Mouse (Mus musculus) kidney, postnatal 14 days (tissue): ENCODE data around the gene Il17re.

Experiments used
- DNase-seq: peaks from one replicate; pipeline ENCODE4 v3.0.0; 2022; ENCODE audit warnings: mixed read lengths

The Il17re gene

DNA sequence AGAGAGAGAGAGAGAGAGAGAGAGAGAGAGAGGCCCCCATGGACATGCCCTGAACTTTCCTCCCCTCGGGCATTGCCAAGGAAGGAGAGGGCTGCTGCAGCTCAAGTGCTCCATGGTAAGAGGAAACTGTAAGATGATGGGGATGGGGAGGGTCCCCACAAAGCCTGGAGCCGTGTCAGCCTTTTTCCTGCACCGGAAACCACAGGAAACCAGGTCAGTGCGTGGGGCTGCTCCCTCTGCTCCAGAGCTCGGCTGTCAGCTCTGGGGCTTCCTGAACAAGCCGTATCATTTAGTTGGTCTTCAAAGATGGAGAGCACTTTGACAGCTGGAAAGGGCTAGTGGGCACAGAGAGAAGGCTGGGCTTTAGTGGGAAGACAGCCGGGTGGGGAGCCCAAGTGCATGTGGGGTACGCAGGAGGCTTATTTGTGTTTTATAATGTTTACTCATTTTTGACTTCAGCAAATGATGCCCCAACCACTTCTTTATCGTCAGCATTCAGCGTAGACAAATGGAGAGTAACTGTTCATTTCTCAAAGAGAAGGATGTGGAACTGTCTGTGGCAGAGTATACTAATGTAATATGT, at the start of gene Il17re:
TSS of gene Il17re (plus strand) at position 533 of the 583 bp plus-strand sequence.
- DNase-seq = no peak

DNA sequence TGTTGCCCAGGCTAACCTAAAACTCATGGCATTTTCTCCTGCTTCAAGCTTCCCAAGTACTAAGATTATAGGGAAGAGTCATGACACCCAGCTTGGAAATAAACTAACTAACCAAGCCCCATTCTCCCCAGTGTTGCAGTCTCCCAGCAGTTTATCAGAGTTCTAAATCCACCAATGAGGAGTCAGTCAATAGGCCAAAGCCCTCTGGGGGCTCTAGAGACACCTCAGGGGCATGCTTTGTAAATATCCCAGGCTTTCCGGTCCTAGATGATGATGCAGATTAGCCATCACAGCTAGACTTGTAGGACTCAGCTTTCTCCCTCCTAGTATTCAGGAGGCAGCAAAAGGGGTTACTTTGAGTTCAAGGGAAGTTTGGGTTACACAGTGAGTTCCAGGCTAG, 48.3 kb upstream of the Il17re start:
- no peak for DNase-seq

DNA sequence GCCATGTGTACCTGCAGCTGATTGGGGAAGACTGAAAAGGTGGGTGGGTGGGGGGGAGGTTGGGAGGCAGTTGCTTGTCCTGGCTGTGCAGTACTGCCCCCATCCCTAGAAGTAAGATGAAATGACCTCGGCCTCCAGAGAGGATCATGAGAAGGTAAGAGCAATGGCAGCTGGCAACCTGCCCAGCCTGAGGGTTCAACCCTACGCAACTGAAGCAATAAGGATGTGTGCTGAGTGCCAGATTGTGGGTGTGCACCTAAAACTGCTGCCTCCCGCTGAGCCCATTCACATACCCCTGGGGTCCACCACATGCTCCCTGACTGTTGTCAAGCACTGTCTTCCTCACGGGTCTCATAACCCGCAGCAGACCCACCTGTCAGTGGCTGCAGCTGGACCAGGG, 41.9 kb upstream of the Il17re start:
- DNase-seq = no peak

DNA sequence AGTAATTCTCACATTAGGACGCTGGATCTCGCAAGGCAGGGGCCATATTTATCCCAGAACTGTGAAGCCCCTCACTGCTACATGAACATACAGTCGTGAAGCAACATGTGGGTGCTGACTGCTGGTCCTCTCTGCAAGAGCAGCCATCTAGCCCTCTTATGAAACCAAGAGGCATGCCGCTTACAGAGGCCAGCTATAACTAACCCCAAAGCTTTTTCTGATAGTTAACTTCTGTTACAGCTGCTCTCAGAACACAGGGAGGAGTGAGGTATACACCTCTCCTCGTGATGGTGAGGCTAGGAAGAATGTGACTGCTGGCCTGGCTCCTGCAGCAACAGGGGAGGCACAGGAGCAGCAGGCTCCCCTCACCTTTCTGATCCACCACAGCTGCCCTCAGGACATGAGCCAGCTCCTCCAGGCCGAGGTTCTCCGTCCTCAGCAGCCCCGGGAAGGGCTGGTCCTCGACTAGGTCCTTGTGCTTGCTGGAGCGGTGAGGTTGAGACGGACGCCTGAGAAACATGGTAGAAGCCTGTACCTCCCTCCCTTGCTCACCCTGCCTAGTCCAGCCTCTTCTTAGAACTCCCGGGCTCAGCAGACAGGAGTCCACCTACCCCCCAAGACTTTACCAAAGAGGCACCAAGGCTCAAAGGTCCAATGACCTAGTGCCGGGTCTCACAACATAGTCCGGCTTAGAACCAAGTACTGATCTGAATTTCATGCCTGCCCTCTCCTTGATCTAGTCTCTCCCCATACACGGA, 39.7 kb upstream of the Il17re start:
- no peak for DNase-seq

DNA sequence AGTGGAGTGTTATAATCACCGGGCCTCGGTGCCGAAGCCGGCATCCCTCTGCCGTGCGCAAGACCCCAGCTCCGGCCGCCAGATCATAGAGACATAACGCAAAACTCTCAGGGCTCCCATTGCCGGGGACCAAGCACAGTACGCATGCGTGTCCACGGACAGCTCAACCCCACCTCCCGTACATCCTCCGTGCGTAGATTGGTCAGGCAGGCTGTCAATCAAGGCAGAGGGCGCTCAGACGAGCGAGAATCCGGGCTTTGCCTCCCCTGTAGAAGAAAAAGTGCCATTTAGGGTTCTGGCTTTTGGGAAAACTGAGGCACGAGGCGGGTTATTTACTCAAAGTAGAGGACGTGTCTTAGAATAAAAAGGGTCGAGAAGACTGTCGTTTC, 39.1 kb upstream of the Il17re start, which contains the start of gene Rpusd3:
TSS of gene Rpusd3 (minus strand) at position 142 of the 389 bp plus-strand sequence.
- DNase-seq = peak; percentile 97

DNA sequence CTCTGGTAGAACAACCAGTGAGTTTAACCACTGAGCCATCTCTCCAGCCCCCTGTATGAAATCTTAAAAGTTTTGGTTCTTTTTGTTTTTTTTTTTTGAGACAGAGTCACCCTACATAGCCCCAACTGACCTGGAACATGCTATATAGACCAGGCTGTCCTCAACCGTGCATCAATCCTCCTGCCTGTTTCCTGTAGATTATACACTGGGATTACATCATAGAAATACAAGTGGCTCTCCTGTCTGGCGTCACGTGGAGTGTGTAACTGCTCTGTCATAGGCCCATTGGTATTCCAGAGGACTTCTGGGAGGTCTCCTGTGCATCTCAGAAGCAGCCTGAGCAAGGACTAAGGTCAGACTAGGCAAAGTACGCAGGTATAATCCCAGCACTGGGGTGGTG, 35.3 kb upstream of the Il17re start:
- DNase-seq = no peak

DNA sequence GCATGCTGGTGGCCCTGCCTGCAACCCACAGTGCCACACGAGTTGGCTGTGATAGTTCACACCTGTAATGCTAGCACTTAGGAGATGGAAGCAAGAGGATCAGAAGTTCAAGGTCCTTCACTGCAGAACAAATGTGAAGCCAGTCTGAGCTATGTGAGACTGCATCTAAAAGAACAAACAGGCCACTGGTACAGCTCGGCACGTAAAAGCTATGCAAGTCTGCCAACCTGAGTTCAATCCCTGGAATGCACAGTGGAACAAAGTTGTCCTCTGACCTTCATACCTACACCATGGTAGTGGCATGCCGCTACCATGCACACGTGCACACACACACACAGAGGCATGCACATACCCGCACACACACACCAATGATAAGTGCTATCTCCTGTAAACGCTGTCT, 34.1 kb upstream of the Il17re start:
- DNase-seq = peak; percentile 32

DNA sequence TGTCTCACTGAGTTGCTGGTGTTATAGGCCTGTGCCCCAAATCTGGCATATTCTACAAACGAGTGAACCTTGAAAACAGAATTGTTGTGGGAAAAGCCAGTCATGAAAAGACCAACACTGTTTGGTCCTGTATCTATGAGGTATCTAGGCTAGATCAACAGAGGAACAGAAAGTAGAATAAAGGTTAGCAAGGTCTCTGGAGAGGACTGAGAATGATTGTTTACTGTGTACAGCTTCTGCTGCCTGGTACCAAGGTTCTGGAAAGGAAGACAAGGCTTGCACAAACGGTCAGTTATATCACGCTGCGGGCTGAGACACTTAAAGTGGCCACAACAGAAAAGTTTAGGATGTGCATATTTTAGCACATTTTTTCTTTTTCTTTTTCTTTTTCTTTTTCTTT, 31.6 kb upstream of the Il17re start:
- DNase-seq = no peak

DNA sequence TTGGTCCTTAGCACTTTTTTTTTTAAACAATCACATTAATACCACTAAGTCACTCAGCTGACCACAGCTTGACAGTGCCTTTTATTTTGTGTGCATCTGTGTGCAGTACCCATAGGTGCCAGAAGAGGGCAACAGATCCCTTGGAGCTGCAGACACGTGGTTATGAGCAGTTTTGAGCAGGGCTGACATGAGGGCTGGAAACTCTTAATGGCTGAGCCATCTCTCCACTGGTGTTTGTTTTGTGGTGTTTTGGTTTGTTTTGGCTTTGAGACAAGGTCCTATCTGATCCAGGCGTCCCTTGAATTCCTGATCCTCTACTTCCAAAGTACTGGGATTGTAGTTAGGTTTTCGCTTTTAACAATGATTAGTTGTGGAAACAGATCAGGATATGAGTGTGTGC, 30.9 kb upstream of the Il17re start:
- DNase-seq = peak; percentile 49

DNA sequence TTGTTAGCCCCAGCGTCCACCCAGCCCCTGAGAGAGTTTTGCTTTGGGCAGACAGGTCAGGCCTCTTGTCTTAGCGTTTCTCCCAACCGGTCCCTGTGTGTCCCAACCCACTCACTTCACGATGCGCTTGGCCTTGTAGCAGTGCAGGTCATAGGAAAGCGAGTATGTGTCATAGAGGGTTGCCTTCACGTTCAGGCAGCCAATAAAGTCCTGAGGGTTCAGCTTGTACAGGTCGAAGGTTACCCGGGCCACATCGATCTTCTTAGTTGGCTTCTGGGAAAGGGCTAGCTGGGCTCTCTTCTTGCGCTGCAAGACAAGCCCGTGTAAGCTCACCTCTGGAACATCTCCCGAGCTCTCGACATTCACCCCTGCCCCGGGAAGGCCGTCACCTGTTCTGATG, 30.3 kb upstream of the Il17re start:
- DNase-seq = no peak

DNA sequence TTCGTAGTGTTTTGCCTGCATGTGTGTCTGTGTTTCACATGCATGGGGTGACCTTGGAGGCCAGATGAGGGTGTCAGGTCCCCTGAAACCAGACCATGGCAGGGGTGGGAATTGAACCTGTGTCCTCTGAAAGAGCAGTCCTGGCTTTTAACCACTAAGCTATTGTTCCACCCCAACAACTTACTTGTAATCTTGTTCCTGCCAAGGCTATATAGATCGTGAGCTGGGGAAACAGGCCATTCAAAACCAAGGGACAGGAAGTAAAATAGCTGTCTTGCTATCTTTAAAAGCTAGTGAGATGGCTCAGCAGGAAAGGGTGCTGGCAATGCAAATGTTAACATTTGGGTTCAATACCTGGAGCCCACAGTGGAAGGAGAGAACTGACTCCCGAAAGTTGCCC, 28.3 kb upstream of the Il17re start:
- DNase-seq = no peak

DNA sequence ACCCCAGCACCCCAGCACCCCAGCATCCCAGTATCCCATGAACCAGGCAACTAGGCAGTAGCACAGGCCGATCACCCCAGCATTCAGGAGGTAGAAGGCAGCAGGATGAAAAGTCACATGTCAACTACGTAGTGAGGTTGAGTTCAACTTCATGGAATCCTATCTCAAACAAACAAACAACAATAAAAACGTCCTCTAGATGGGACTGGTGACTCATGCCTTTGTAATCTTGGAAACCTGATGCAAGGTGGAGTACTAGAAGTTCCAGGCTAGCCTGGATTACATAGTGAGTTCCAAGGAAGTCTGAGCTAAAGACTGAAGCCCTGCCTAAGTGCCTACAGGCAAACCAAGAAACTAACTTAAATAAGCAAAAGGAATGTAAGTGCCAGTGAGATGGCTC, 27.4 kb upstream of the Il17re start:
- DNase-seq = no peak

DNA sequence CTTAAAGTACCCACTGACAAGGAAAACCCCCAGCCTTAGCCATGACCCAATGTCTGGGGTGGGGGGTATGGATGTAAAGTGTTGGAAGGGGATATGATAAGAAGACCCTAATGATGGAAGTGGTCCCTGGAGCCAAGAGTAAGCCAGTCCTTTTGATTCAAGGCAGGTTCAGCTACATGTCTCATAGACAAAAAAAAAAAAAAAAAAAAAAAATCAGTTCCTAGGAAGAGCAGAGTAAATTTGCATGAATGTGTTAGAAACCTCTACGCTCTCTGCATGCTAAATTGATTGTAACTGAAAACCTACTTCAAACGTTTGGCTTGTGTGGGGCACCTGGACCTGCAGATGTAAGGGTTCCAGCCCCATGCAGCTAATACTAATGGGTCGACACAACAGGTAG, 26.5 kb upstream of the Il17re start:
- no peak for DNase-seq

DNA sequence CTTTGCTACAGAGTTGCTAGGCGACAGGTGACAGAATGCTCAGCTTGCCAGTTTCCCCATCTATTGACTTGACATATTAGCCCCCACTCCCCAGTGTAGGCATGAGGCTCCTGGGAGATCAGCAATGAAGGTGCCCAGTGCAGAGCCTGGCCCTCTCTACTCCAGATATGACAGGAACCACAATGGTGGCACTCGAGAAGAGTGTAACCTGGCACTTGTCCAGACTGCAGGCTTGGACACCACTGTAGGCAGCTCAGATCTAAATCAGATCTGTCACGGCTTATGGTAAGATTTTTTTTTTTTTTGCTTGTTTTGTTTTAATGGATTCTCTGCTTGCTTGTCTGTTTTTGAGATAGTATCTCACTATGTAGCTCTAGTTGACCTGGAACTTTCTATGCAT, 24.6 kb upstream of the Il17re start:
- DNase-seq = no peak

DNA sequence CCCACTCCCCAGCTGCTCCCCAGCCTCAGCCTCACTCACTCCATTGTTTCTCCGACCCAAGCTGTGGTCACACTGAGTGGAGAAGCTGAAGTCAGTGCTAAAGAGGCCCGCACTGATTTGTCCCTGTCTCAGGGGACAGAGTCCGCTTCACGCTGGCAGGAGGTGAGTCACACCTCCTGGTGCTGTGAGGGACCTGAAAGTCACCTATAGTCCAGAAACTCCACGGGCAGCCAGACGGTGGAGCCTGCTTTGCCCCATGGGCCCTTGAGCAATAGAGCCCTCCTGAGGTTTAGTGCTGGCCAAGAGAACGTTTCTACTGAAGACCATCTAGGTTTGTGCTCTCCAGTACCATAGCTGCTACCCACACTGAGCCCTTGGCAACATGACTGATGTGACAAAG, 23.6 kb upstream of the Il17re start:
- DNase-seq = no peak

DNA sequence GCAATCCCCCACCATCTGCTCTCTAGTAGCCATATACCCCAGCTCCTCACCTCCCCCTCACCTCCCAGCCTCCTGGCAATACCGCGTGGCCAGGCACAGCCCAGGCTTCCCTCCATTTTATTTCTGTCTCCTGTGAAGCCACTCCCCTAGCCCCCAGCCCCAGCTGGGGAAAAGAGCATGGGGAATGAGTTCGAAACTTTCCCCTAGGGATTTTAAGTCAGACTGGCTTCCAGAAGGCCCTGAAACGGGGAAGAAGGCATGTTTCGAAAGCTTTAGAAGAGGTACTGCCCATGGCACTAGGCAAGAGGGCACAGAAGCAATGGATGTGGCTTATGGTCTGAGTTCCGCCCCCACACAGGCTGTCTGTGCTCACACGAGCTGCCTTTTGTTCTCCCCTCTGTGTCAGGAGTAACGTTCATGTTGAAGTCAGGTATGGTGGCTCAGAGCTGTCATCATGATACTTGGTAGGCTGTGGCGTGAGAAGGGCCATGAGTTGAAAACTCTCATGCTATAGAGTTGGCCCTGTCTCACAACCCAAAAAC, 22.5 kb upstream of the Il17re start, which contains the start of gene Cidec:
TSS of gene Cidec (minus strand) at position 97 of the 542 bp plus-strand sequence.
- no peak for DNase-seq

DNA sequence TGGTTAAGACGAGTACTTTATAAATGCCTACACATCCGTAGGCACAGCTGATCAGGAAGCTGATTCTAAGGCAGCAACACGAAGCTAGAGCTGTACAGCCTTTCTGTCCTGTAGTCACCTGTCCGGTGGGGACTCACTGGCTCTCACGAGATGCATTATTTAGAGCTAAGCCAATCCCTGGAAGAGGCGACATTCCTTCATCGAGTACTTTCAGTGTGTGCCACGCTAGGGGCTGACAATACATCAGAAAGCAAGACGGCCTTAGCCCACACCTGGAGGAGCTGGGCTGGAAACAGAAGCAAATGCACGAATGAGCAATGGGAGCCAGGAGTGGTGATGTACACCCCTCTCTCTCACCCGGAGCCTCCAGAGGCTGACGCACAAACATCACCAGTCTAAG, 21.1 kb upstream of the Il17re start:
- no peak for DNase-seq

DNA sequence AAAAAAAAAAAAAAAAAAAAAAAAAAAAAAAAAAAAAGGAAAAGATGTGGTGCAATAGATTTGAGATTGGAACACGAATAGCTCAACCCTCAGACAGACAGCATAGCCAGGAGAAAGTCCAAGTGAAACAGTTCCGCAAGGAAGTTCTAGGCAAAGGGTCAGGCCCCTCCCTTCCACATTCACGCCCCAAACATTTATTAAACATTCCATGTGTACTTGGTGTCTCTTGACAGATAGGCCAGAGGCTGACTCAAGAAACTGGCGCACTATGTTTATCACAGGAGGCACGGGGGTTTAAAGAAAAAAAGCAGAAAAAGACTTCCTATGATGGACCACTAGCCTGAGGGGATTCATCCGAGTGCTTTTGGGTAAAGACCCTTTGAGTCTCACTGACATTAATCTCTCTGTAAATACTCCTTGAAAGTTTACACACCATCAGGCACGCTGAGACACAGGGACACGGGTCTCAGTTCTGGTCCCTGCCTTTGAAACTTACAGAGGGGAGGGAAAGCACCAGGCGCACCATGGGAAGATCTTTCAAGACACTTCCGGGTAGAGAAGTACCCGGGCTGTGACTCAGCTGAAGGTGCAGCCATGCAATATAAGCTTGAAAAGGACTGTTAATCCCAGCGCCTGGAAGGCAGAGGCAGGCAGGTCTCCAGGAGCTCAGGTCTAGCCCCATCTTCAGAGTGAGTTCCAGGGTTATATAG, 19.4 kb upstream of the Il17re start:
- no peak for DNase-seq

DNA sequence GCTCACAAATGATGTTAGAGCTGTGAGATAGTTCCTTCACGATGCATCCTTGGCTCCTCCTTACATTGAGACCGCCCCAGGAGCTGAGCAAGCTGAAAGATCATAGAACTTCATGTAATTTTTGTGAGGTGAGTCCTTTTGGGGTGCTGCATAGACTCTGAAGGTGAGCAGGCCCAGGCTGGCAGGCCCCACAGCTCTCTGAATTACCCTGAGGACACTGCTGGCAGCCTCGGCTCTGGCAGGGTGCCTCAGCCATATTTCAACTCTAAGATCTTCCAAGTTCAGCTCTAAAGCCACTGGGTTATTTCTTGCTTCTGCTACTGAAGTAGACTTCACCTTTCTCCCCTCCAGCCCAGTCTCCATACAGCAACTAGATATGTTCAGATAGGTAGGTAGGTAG, 17.6 kb upstream of the Il17re start:
- DNase-seq = no peak

DNA sequence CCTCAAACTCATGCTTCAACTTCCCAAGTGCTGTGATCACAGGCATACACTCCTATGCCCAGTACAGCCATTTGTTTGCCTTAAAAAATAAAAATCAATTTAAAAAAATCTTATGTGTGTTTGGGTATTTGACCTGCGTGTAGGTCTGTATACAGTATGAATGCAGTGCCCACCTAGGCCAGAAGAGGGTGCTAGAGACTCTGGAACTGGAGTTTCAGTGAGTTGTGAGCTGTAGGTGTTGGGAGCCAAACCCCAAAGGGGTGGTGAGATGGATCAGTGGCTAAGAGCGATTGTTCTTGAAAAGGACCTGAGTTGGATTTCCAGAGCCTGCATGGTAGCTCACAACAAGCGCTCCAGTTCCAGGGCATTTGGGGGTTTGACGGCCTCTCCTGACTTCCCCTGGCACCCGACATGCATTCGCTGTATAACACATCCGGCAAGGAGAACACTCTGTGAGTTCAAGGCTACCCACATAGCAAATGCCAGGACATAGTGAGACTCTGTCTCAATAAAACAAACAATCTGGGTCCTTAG, 17.1 kb upstream of the Il17re start:
- peak; percentile 82 for DNase-seq

DNA sequence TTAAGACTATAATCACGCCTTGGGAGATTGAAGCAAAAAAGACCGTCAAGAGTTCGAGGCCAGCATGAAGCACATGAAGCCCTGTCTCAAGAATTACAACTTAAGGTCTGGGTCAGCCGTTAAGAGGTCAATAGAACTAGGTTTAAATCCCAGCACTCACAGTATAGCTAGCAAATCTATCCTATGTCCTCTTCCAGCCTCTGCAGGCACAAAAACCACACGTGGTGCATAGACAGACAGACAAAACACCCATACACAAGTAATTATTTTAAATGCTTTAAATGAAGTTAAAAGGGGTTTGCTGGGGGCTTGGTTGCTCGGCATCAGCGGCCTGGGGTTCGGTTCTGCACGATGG, 16.2 kb upstream of the Il17re start:
- DNase-seq = no peak

DNA sequence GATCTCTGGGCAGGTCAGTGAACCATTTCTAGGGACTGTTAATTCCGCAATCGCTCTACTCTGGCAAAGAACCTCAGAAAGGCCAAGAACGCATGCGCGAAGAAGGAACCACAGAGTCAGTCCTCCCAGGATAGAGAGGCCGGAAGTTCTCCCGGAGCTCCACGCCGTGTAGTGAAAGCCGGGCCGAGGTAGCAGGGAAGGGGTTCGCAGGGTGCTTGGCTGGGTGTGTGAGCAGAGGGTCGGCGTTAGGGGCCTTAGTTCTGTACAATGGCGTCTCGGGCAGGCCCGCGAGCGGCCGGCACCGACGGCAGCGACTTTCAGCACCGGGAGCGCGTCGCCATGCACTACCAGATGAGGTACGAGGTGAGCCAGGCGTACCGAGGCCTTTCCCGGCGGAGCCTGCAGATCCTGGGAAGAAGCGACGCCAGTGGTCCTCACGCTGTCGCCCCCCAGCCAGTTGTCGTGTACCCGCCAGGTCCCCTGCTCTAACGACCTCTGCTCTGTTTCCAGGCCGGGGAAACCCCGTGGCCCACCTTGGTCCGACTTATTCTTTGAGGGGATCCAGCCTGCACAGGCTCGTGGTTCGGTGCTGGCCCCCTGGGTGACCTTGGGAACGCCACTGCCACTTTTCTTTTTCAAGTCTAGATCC, 15.7 kb upstream of the Il17re start, which contains the start of gene Jagn1:
TSS of gene Jagn1 (plus strand) at position 128 of the 649 bp plus-strand sequence.
- peak; percentile 94 for DNase-seq

DNA sequence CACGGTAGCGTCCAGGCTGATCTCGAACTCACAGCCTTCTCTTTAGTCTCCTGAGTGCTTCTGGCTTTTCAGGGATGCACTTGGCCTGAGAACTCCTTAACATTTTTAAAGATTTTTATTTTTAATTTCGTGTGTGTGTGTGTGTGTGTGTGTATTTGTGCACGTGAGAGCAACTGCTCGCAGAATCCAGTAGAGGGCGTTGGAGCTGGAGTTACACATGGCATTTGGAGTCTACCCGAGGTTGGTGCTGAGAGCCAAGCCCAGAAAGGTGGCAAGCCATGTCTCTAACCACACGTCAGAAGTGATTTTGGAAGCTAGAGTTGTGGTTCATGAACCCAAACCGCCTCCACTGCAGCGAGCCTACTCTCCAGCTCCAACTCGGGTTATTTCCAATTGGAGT, 15.2 kb upstream of the Il17re start:
- no peak for DNase-seq
